Mouse (Mus musculus): ENCODE results near the gene S100a4.
A peak's percentile ranks its signal among the peaks of the same experiment; 100 is the strongest.

S100a4 gene

GRCm38 (mm10) chr3:90603623-90604022 lies at the start of gene S100a4:
Gene S100a4, plus strand, starts transcription at chr3:90603771.
- ATAC-seq (ENCODE audit: insufficient number of reproducible peaks, low FRiP score, low TSS enrichment): no peak

- ATAC-seq (ENCODE audit: insufficient number of reproducible peaks, low FRiP score, low TSS enrichment): peak; percentile 56; the same call in 1 of the 2 replicates
Measured at GRCm38 (mm10) chr3:90555954-90556353, 47.6 kb upstream of the S100a4 start.

- no peak for ATAC-seq (ENCODE audit: insufficient number of reproducible peaks, low FRiP score, low TSS enrichment)
Measured at GRCm38 (mm10) chr3:90560008-90560628, 43.5 kb upstream of the S100a4 start, which contains the start of gene S100a3. Gene S100a3, plus strand, starts transcription at chr3:90560578.

- no peak for ATAC-seq (ENCODE audit: insufficient number of reproducible peaks, low FRiP score, low TSS enrichment)
Measured at GRCm38 (mm10) chr3:90574691-90575090, 28.9 kb upstream of the S100a4 start.

- no peak for ATAC-seq (ENCODE audit: insufficient number of reproducible peaks, low FRiP score, low TSS enrichment)
Measured at GRCm38 (mm10) chr3:90575320-90575719, 28.3 kb upstream of the S100a4 start.

GRCm38 (mm10) chr3:90576351-90577001 lies 27.1 kb upstream of the S100a4 start:
- ATAC-seq (ENCODE audit: insufficient number of reproducible peaks, low FRiP score, low TSS enrichment): no peak

- ATAC-seq (ENCODE audit: insufficient number of reproducible peaks, low FRiP score, low TSS enrichment): no peak
Measured at GRCm38 (mm10) chr3:90579433-90579832, 24.1 kb upstream of the S100a4 start.

- ATAC-seq (ENCODE audit: insufficient number of reproducible peaks, low FRiP score, low TSS enrichment): no peak
Measured at GRCm38 (mm10) chr3:90581141-90581540, 22.4 kb upstream of the S100a4 start.

GRCm38 (mm10) chr3:90582156-90582555 lies 21.4 kb upstream of the S100a4 start:
- ATAC-seq (ENCODE audit: insufficient number of reproducible peaks, low FRiP score, low TSS enrichment): no peak

- ATAC-seq (ENCODE audit: insufficient number of reproducible peaks, low FRiP score, low TSS enrichment): no peak
Measured at GRCm38 (mm10) chr3:90582556-90582955, 21.0 kb upstream of the S100a4 start.

- ATAC-seq (ENCODE audit: insufficient number of reproducible peaks, low FRiP score, low TSS enrichment): no peak
Measured at GRCm38 (mm10) chr3:90583893-90584292, 19.7 kb upstream of the S100a4 start.

- ATAC-seq (ENCODE audit: insufficient number of reproducible peaks, low FRiP score, low TSS enrichment): no peak
Measured at GRCm38 (mm10) chr3:90585595-90585994, 18.0 kb upstream of the S100a4 start.

GRCm38 (mm10) chr3:90586016-90586643 lies 17.4 kb upstream of the S100a4 start:
- ATAC-seq (ENCODE audit: insufficient number of reproducible peaks, low FRiP score, low TSS enrichment): no peak

GRCm38 (mm10) chr3:90586906-90587305 lies 16.7 kb upstream of the S100a4 start:
- ATAC-seq (ENCODE audit: insufficient number of reproducible peaks, low FRiP score, low TSS enrichment): 0 out of 2 replicates have a peak, but pooled peaks have one; percentile 17

- no peak for ATAC-seq (ENCODE audit: insufficient number of reproducible peaks, low FRiP score, low TSS enrichment)
Measured at GRCm38 (mm10) chr3:90587361-90588101, 16.0 kb upstream of the S100a4 start.

- no peak for ATAC-seq (ENCODE audit: insufficient number of reproducible peaks, low FRiP score, low TSS enrichment)
Measured at GRCm38 (mm10) chr3:90589390-90589789, 14.2 kb upstream of the S100a4 start.

GRCm38 (mm10) chr3:90589947-90590346 lies 13.6 kb upstream of the S100a4 start, which contains the start of gene S100a2:
Gene S100a2, plus strand, starts transcription at chr3:90590247.
- no peak for ATAC-seq (ENCODE audit: insufficient number of reproducible peaks, low FRiP score, low TSS enrichment)

- ATAC-seq (ENCODE audit: insufficient number of reproducible peaks, low FRiP score, low TSS enrichment): no peak
Measured at GRCm38 (mm10) chr3:90594466-90594865, 9.1 kb upstream of the S100a4 start.

GRCm38 (mm10) chr3:90595556-90595955 lies 8.0 kb upstream of the S100a4 start:
- ATAC-seq (ENCODE audit: insufficient number of reproducible peaks, low FRiP score, low TSS enrichment): no peak

GRCm38 (mm10) chr3:90596810-90597209 lies 6.8 kb upstream of the S100a4 start:
- ATAC-seq (ENCODE audit: insufficient number of reproducible peaks, low FRiP score, low TSS enrichment): no peak

GRCm38 (mm10) chr3:90597736-90598135 lies 5.8 kb upstream of the S100a4 start:
- ATAC-seq (ENCODE audit: insufficient number of reproducible peaks, low FRiP score, low TSS enrichment): no peak
